19 mouse cellular contexts compared by ENCODE assay signal in genomic region chr5:144036952-144037351, GRCm38 (mm10). TPM values are rescaled to one million over a fixed set of nuclear protein-coding genes. Genes with fewer than 3 reads are reported as not detected.
DNase-seq lines count a peak whose midpoint lies in the region; ATAC-seq lines count a peak whose summit lies in the region.
"Had no signal": no experiment of that assay in that cellular context is flagged by ENCODE, and none has a peak within 500 bp of the region (broad histone marks: within the 10 kb centered on the region; RNA-seq: fewer than 3 reads in every experiment).

No protein-coding gene starts in this region.

- H3K36me3 ChIP-seq in forebrain, embryonic 15.5 days = no peaks in the 10 kb centered on the region
- no peaks in the 10 kb centered on the region for H3K36me3 ChIP-seq in forebrain, embryonic 11.5 days (ENCODE audit: control insufficient read depth, insufficient read depth, low read length)
- H3K36me3 ChIP-seq in kidney, embryonic 16.5 days (ENCODE audit: insufficient read depth, low read length) = no peaks in the 10 kb centered on the region
- H3K36me3 ChIP-seq in midbrain, embryonic 14.5 days (ENCODE audit: control insufficient read depth, insufficient read depth, low read length) = no peaks in the 10 kb centered on the region
- no peaks in the 10 kb centered on the region for H3K36me3 ChIP-seq in midbrain, embryonic 10.5 days
- H3K36me3 ChIP-seq: embryonic facial prominence, embryonic 10.5 days; heart, embryonic 15.5 days; liver, embryonic 15.5 days had no signal

- H3K27ac ChIP-seq in forebrain, embryonic 15.5 days (replicated peaks) = no peak overlapping the region
- H3K27ac ChIP-seq in forebrain, embryonic 11.5 days (ENCODE audit: low read depth, low read length) = no peak overlapping the region
- H3K27ac ChIP-seq in kidney, embryonic 16.5 days (ENCODE audit: low read length) = no peak overlapping the region
- H3K27ac ChIP-seq in midbrain, embryonic 14.5 days (replicated peaks; ENCODE audit: low read depth, low read length) = no peak overlapping the region
- H3K27ac ChIP-seq in midbrain, embryonic 10.5 days (replicated peaks) = no peak overlapping the region
- H3K27ac ChIP-seq: embryonic facial prominence, embryonic 10.5 days; heart, embryonic 15.5 days; liver, embryonic 15.5 days had no signal

- no peak for ATAC-seq in forebrain, embryonic 15.5 days (replicated peaks)
- ATAC-seq in forebrain, embryonic 11.5 days (replicated peaks; ENCODE audit: low FRiP score) = no peak
- ATAC-seq in kidney, embryonic 16.5 days (ENCODE audit: low FRiP score, low TSS enrichment) = no peak
- no peak for ATAC-seq in midbrain, embryonic 14.5 days (ENCODE audit: low FRiP score, low TSS enrichment)
- ATAC-seq: activated CD4-positive, CD25-positive, alpha-beta regulatory T cell, adult 4 months had no signal

- H3K4me2 ChIP-seq in forebrain, embryonic 15.5 days (replicated peaks) = peak overlapping the region; percentile 2; the same call in 1 of the 2 replicates
- H3K4me2 ChIP-seq in forebrain, embryonic 11.5 days (ENCODE audit: low read depth, low read length, severe bottlenecking) = no peak overlapping the region
- H3K4me2 ChIP-seq in kidney, embryonic 16.5 days (replicated peaks; ENCODE audit: low read depth, low read length) = 0 out of 2 replicates have a peak overlapping the region, but pooled peaks have one; percentile 24
- 0 out of 2 replicates have a peak overlapping the region, but pooled peaks have one; percentile 6 for H3K4me2 ChIP-seq in midbrain, embryonic 14.5 days (ENCODE audit: low read length)
- H3K4me2 ChIP-seq: heart, embryonic 15.5 days; liver, embryonic 15.5 days had no signal

- WGBS in forebrain, embryonic 15.5 days = 55% methylated on average over 17 of the region's 17 CpGs
- WGBS in forebrain, embryonic 11.5 days = 58% methylated on average over 17 of the region's 17 CpGs
- WGBS in kidney, embryonic 16.5 days = 55% methylated on average over 17 of the region's 17 CpGs
- WGBS in midbrain, embryonic 14.5 days = 57% methylated on average over 17 of the region's 17 CpGs
- WGBS in midbrain, embryonic 10.5 days = 61% methylated on average over 17 of the region's 17 CpGs

- no peak overlapping the region for H3K4me3 ChIP-seq in forebrain, embryonic 15.5 days
- H3K4me3 ChIP-seq in forebrain, embryonic 11.5 days (ENCODE audit: low read depth, low read length) = no peak overlapping the region
- H3K4me3 ChIP-seq in kidney, embryonic 16.5 days (ENCODE audit: low read length) = no peak overlapping the region
- H3K4me3 ChIP-seq in midbrain, embryonic 14.5 days (replicated peaks; ENCODE audit: low read depth, low read length) = no peak overlapping the region
- H3K4me3 ChIP-seq in midbrain, embryonic 10.5 days = no peak overlapping the region
- H3K4me3 ChIP-seq: embryonic facial prominence, embryonic 10.5 days; erythroblast, embryonic 14.5 days; heart, embryonic 15.5 days; liver, embryonic 15.5 days had no signal

- no peak for DNase-seq in forebrain, embryonic 11.5 days (ENCODE audit: low spot score)
- no peak for DNase-seq in kidney, adult 18-20 months
- DNase-seq in midbrain, embryonic 14.5 days = no peak
- no peak for DNase-seq in midbrain, embryonic 10.5 days (ENCODE audit: low spot score)
- peak; percentile 23 for DNase-seq in right cerebral cortex, postnatal 14 days
- no peak for DNase-seq in yolk sac, embryonic 10.5 days (ENCODE audit: low spot score)
- DNase-seq: cerebellum, postnatal 14 days; lung, postnatal 10 days had no signal

- no peaks in the 10 kb centered on the region for H3K4me1 ChIP-seq in forebrain, embryonic 15.5 days
- no peaks in the 10 kb centered on the region for H3K4me1 ChIP-seq in forebrain, embryonic 11.5 days (replicated peaks; ENCODE audit: control insufficient read depth, insufficient read depth, low read length)
- H3K4me1 ChIP-seq in kidney, embryonic 16.5 days (ENCODE audit: insufficient read depth, low read length) = no peaks in the 10 kb centered on the region
- no peaks in the 10 kb centered on the region for H3K4me1 ChIP-seq in midbrain, embryonic 14.5 days (ENCODE audit: control insufficient read depth, insufficient read depth, low read length)
- H3K4me1 ChIP-seq in midbrain, embryonic 10.5 days = no peaks in the 10 kb centered on the region
- H3K4me1 ChIP-seq: embryonic facial prominence, embryonic 10.5 days; heart, embryonic 15.5 days had no signal

- no peaks in the 10 kb centered on the region for H3K9me3 ChIP-seq in forebrain, embryonic 15.5 days
- H3K9me3 ChIP-seq in forebrain, embryonic 11.5 days (ENCODE audit: control insufficient read depth, low read length) = no peaks in the 10 kb centered on the region; the same call in 1 of the 2 replicates
- peaks cover 5% of the 10 kb centered on the region; the same call in 1 of the 2 replicates for H3K9me3 ChIP-seq in kidney, embryonic 16.5 days (ENCODE audit: low read length)
- no peaks in the 10 kb centered on the region for H3K9me3 ChIP-seq in midbrain, embryonic 14.5 days (ENCODE audit: control insufficient read depth, low read length)
- peaks cover 11% of the 10 kb centered on the region; the same call in 1 of the 2 replicates for H3K9me3 ChIP-seq in midbrain, embryonic 10.5 days (replicated peaks)
- H3K9me3 ChIP-seq: heart, embryonic 15.5 days; liver, embryonic 15.5 days had no signal

- no peaks in the 10 kb centered on the region for H3K27me3 ChIP-seq in forebrain, embryonic 15.5 days
- no peaks in the 10 kb centered on the region for H3K27me3 ChIP-seq in forebrain, embryonic 11.5 days (ENCODE audit: control insufficient read depth, insufficient read depth, low read length)
- H3K27me3 ChIP-seq in kidney, embryonic 16.5 days (ENCODE audit: insufficient read depth, low read length) = no peaks in the 10 kb centered on the region
- no peaks in the 10 kb centered on the region for H3K27me3 ChIP-seq in midbrain, embryonic 14.5 days (ENCODE audit: control insufficient read depth, insufficient read depth, low read length)
- H3K27me3 ChIP-seq in midbrain, embryonic 10.5 days (ENCODE audit: low read depth, poor library complexity, severe bottlenecking) = no peaks in the 10 kb centered on the region
- H3K27me3 ChIP-seq: CH12.LX; heart, embryonic 15.5 days; liver, embryonic 15.5 days had no signal

- H3K9ac ChIP-seq in forebrain, embryonic 15.5 days (replicated peaks) = no peak overlapping the region
- no peak overlapping the region for H3K9ac ChIP-seq in forebrain, embryonic 11.5 days (ENCODE audit: low read length)
- H3K9ac ChIP-seq in kidney, embryonic 16.5 days (replicated peaks; ENCODE audit: low read length) = no peak overlapping the region
- H3K9ac ChIP-seq in midbrain, embryonic 14.5 days (replicated peaks; ENCODE audit: low read length) = no peak overlapping the region
- H3K9ac ChIP-seq: heart, embryonic 15.5 days; liver, embryonic 15.5 days had no signal

RNA-seq across cellular contexts. Expression of gene Ocm, which starts 10.5 kb away (rescaled TPM):
- polyA plus RNA-seq in forebrain, embryonic 15.5 days (2015; fragmentation: Nextera tagmentation; extraction: Ambion mirVana) = not detected in 2 replicates
- polyA plus RNA-seq in forebrain, embryonic 11.5 days (2014; fragmentation: Nextera tagmentation; extraction: Ambion mirVana) = not detected in 2 replicates
- polyA plus RNA-seq in kidney, embryonic 16.5 days (2015; fragmentation: Nextera tagmentation; extraction: Ambion mirVana) = 3.2 and 5.6 TPM in 2 replicates
- polyA plus RNA-seq in midbrain, embryonic 14.5 days (2014; fragmentation: Nextera tagmentation; extraction: Ambion mirVana) = not detected in 2 replicates
- polyA plus RNA-seq in midbrain, embryonic 10.5 days (2016; fragmentation: Nextera tagmentation; extraction: Ambion mirVana) = not detected in 2 replicates
- polyA plus RNA-seq: activated CD4-positive, CD25-positive, alpha-beta regulatory T cell, adult 4 months; embryonic facial prominence, embryonic 10.5 days; erythroblast, embryonic 14.5 days; heart, embryonic 15.5 days; limb, embryonic 11.5 days; liver, embryonic 15.5 days; neural tube, embryonic 11.5 days; spleen, adult 2 months had no signal

RNA-seq across cellular contexts. Expression of gene Ccz1, which starts 22.3 kb away (rescaled TPM):
- polyA plus RNA-seq in forebrain, embryonic 15.5 days (2015; fragmentation: Nextera tagmentation; extraction: Ambion mirVana) = 90.9 and 94.3 TPM in 2 replicates
- 115 and 117 TPM in 2 replicates for polyA plus RNA-seq in forebrain, embryonic 11.5 days (2014; fragmentation: Nextera tagmentation; extraction: Ambion mirVana)
- 86.7 and 89.2 TPM in 2 replicates for polyA plus RNA-seq in kidney, embryonic 16.5 days (2015; fragmentation: Nextera tagmentation; extraction: Ambion mirVana)
- 82.9 and 97.9 TPM in 2 replicates for polyA plus RNA-seq in midbrain, embryonic 14.5 days (2014; fragmentation: Nextera tagmentation; extraction: Ambion mirVana)
- 105 TPM in 2 replicates for polyA plus RNA-seq in midbrain, embryonic 10.5 days (2016; fragmentation: Nextera tagmentation; extraction: Ambion mirVana)
